Comparison of ENCODE assay signal across 10 mouse cellular contexts in the genomic region with DNA sequence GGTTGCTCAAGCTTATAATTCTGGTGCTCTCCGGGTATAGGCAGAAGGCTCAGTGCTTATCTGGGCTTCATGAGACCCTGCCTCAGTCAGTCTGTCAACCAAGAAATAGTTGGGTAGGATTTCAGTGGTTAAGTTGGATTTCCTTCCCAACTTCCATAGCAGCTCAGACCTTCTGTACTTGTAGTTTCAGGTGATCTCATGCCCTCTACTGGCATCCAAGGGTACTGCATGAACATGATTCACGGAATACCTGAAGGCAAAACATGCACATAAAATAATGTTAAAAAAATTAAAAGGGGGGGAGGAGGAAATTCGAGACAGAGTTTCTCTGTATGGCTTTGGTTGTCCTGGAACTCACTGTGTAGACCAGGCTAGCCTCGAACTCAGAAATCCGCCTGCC. TPM values are rescaled to one million over a fixed set of nuclear protein-coding genes. Genes with fewer than 3 reads are reported as not detected.
DNase-seq lines count a peak whose midpoint lies in the region; ATAC-seq and TF ChIP-seq lines count a peak whose summit lies in the region.
"Had no signal": no experiment of that assay in that cellular context is flagged by ENCODE, and none has a peak within 500 bp of the region (broad histone marks: within the 10 kb centered on the region; RNA-seq: fewer than 3 reads in every experiment).

No protein-coding gene starts in this region.

- H3K27ac ChIP-seq in intestine, embryonic 14.5 days (ENCODE audit: low read depth) = no peak overlapping the region
- no peak overlapping the region for H3K27ac ChIP-seq in intestine, embryonic 15.5 days
- no peak overlapping the region for H3K27ac ChIP-seq in cortical plate, adult 2 months (ENCODE audit: insufficient read depth, low read length)
- H3K27ac ChIP-seq: embryonic facial prominence, embryonic 12.5 days; midbrain, embryonic 12.5 days had no signal

- no peak for TF ChIP-seq POLR2A in cortical plate, adult 2 months (IDR thresholded peaks at IDR 0.05; ENCODE audit: extremely low read depth, insufficient read depth, low read length)

- no peak overlapping the region for H3K4me3 ChIP-seq in intestine, embryonic 14.5 days (ENCODE audit: low read depth, low read length)
- H3K4me3 ChIP-seq in intestine, embryonic 15.5 days (replicated peaks) = no peak overlapping the region
- H3K4me3 ChIP-seq in cortical plate, adult 2 months (ENCODE audit: insufficient read depth, low read length) = no peak overlapping the region
- H3K4me3 ChIP-seq: embryonic facial prominence, embryonic 12.5 days; midbrain, embryonic 12.5 days had no signal

- no peaks in the 10 kb centered on the region for H3K27me3 ChIP-seq in intestine, embryonic 14.5 days (replicated peaks; ENCODE audit: control insufficient read depth, insufficient read depth, low read length)
- no peaks in the 10 kb centered on the region for H3K27me3 ChIP-seq in intestine, embryonic 15.5 days (replicated peaks)
- H3K27me3 ChIP-seq: embryonic facial prominence, embryonic 12.5 days; midbrain, embryonic 12.5 days had no signal

- peaks cover 12% of the 10 kb centered on the region for H3K4me1 ChIP-seq in intestine, embryonic 14.5 days (replicated peaks; ENCODE audit: control insufficient read depth, insufficient read depth, low read length)
- H3K4me1 ChIP-seq in intestine, embryonic 15.5 days (replicated peaks) = peaks cover 5% of the 10 kb centered on the region
- peaks cover 2% of the 10 kb centered on the region; the same call in 1 of the 2 replicates for H3K4me1 ChIP-seq in cortical plate, adult 2 months (ENCODE audit: control insufficient read depth, insufficient read depth, low read length)

- WGBS in intestine, embryonic 14.5 days = 63% methylated on average over 5 of the region's 5 CpGs
- WGBS in intestine, embryonic 15.5 days = 57% methylated on average over 5 of the region's 5 CpGs

- ATAC-seq in intestine, embryonic 14.5 days (replicated peaks; ENCODE audit: low FRiP score, low TSS enrichment, low read depth) = no peak
- ATAC-seq in intestine, embryonic 15.5 days = no peak

- peaks cover 42% of the 10 kb centered on the region for H3K36me3 ChIP-seq in intestine, embryonic 14.5 days (ENCODE audit: control insufficient read depth, insufficient read depth, low read length)
- peaks cover 9% of the 10 kb centered on the region; the same call in 1 of the 2 replicates for H3K36me3 ChIP-seq in intestine, embryonic 15.5 days

- DNase-seq in intestine, embryonic 14.5 days (ENCODE audit: low spot score) = peak; percentile 77
- peak; percentile 56 for DNase-seq in T-cell, adult 2 months (ENCODE audit: low spot score)
- DNase-seq in heart, postnatal 36 days = peak; percentile 67 to 73
- DNase-seq in left cerebral cortex, postnatal 25 days (ENCODE audit: low spot score in 2 of 2) = peak; percentile 80 to 85
- peak; percentile 84 for DNase-seq in retina, embryonic 14.5 days (ENCODE audit: low spot score)
- peak; percentile 13 for DNase-seq in urinary bladder, postnatal 10 days (ENCODE audit: low spot score)

- peak; percentile 78 for TF ChIP-seq CTCF in cortical plate, adult 2 months (IDR thresholded peaks at IDR 0.05; ENCODE audit: extremely low read depth, insufficient read depth, low read length)

- H3K9ac ChIP-seq in intestine, embryonic 14.5 days (ENCODE audit: low read length) = no peak overlapping the region
- H3K9ac ChIP-seq in intestine, embryonic 15.5 days = no peak overlapping the region
- H3K9ac ChIP-seq: embryonic facial prominence, embryonic 12.5 days; midbrain, embryonic 12.5 days had no signal

- intact Hi-C loops in heart, postnatal 36 days (cut with DNase I) = loop anchor here (1.0 to 10.0 kb wide), 3 partner anchors 90 to 222 kb away; no protein-coding TSS in a partner anchor
- intact Hi-C loops in left cerebral cortex, postnatal 25 days (cut with DNase I) = loop anchor here (1.0 kb wide), 1 partner anchor 145 kb away; no protein-coding TSS in a partner anchor

- H3K4me2 ChIP-seq in intestine, embryonic 14.5 days (ENCODE audit: low read length) = no peak overlapping the region
- H3K4me2 ChIP-seq in intestine, embryonic 15.5 days (replicated peaks) = no peak overlapping the region
- H3K4me2 ChIP-seq: embryonic facial prominence, embryonic 12.5 days; midbrain, embryonic 12.5 days had no signal

- H3K9me3 ChIP-seq in intestine, embryonic 14.5 days (ENCODE audit: control insufficient read depth, low read length) = no peaks in the 10 kb centered on the region
- H3K9me3 ChIP-seq in intestine, embryonic 15.5 days = no peaks in the 10 kb centered on the region
- H3K9me3 ChIP-seq: embryonic facial prominence, embryonic 12.5 days; midbrain, embryonic 12.5 days had no signal

RNA-seq across cellular contexts. Expression of gene Polr3k, which starts 2.8 kb away (rescaled TPM):
- polyA plus RNA-seq in intestine, embryonic 14.5 days (2014; fragmentation: Nextera tagmentation; extraction: Ambion mirVana) = 84.2 and 88.2 TPM in 2 replicates
- polyA plus RNA-seq in intestine, embryonic 15.5 days (2015; fragmentation: Nextera tagmentation; extraction: Ambion mirVana) = 80.6 and 86.0 TPM in 2 replicates
- 25.3 and 26.5 TPM in 2 replicates for polyA plus RNA-seq in cortical plate, adult 2 months (2012; rRNA removed)
- total RNA-seq in heart, postnatal 36 days (2021) = 10 to 100 TPM in 1 of 2 experiments, 1 to 10 TPM in 1; 9.2 to 11.6 TPM
- 10 to 100 TPM; 30.2 to 33.4 TPM for total RNA-seq in left cerebral cortex, postnatal 25 days (2021)

RNA-seq across cellular contexts. Expression of gene Pcmtd2, which starts 29.3 kb away (rescaled TPM):
- 29.7 and 31.9 TPM in 2 replicates for polyA plus RNA-seq in intestine, embryonic 14.5 days (2014; fragmentation: Nextera tagmentation; extraction: Ambion mirVana)
- polyA plus RNA-seq in intestine, embryonic 15.5 days (2015; fragmentation: Nextera tagmentation; extraction: Ambion mirVana) = 24.7 and 30.4 TPM in 2 replicates
- 71.9 and 78.3 TPM in 2 replicates for polyA plus RNA-seq in cortical plate, adult 2 months (2012; rRNA removed)
- total RNA-seq in heart, postnatal 36 days (2021) = 10 to 100 TPM; 64.6 to 69.4 TPM
- 10 to 100 TPM; 78.2 to 95.2 TPM for total RNA-seq in left cerebral cortex, postnatal 25 days (2021)

Comparison
In these comparisons a context has a peak if more than half of its experiments do, and no peak if none do; other contexts are left out.
1. DNase-seq: peak in every context shown above with its lines; median percentile 84 in retina, embryonic 14.5 days; 82 in left cerebral cortex, postnatal 25 days; 77 in intestine, embryonic 14.5 days; 70 in heart, postnatal 36 days; 56 in T-cell, adult 2 months; 13 in urinary bladder, postnatal 10 days.